Mouse (Mus musculus): ENCODE data around the gene Cenpn.

DNA sequence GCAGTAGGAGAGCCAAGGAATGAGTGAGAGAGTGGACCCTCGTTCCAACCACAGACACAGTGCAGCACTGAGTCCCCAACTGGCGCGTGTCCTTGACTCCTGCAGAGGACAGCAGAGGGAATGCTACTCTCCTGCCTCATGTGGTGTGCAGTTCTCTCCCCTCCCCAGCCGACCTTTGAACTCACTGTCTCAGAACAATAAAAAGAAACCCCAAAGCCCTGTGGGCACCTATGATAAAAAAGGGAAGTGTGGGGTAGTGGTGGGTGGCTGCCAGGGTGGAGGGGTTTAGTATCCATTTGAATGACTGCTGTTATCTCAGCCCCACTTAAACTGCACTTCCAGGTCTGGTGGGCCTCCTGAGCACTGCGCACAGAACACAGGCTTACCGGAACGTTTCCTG lies 26.1 kb downstream of the Cenpn start:
- TF ChIP-seq CTCF (IDR thresholded peaks at IDR 0.05; ENCODE audit: control insufficient read depth, insufficient read depth, insufficient read length): no peak
- TF ChIP-seq MYOD1 (IDR thresholded peaks at IDR 0.05; ENCODE audit: control insufficient read depth, insufficient read length, low read depth): no peak
- TF ChIP-seq CEBPB (IDR thresholded peaks at IDR 0.05; ENCODE audit: low read depth): no peak
